Comparison of ENCODE assay signal across 8 mouse cellular contexts in genomic region chr8:57312031-57312981, GRCm38 (mm10). TPM values are rescaled to one million over a fixed set of nuclear protein-coding genes. Genes with fewer than 3 reads are reported as not detected.
A peak's percentile ranks its signal among the peaks of the same experiment; 100 is the strongest.
DNase-seq lines count a peak whose midpoint lies in the region; ATAC-seq lines count a peak whose summit lies in the region.

No protein-coding gene starts in this region.

- H3K9me3 ChIP-seq in forebrain, embryonic 10.5 days = no peaks in the 10 kb centered on the region
- H3K9me3 ChIP-seq in forebrain, embryonic 16.5 days (ENCODE audit: control insufficient read depth, low read length) = 0 out of 2 replicates have a peak, but pooled peaks cover 3% of the 10 kb centered on the region

- H3K27ac ChIP-seq in forebrain, embryonic 10.5 days = no peak overlapping the region
- no peak overlapping the region for H3K27ac ChIP-seq in forebrain, embryonic 16.5 days (ENCODE audit: low read length)

- H3K4me1 ChIP-seq in forebrain, embryonic 10.5 days = peaks cover 11% of the 10 kb centered on the region
- H3K4me1 ChIP-seq in forebrain, embryonic 16.5 days (replicated peaks; ENCODE audit: control insufficient read depth, insufficient read depth, low read length) = peaks cover 3% of the 10 kb centered on the region; the same call in 1 of the 2 replicates

- H3K9ac ChIP-seq in forebrain, embryonic 16.5 days (replicated peaks; ENCODE audit: low read depth, low read length) = no peak overlapping the region

- WGBS in forebrain, embryonic 10.5 days = under 1% methylated on average over 30 of the region's 30 CpGs
- under 1% methylated on average over 30 of the region's 30 CpGs for WGBS in forebrain, embryonic 16.5 days

- H3K4me2 ChIP-seq in forebrain, embryonic 16.5 days (ENCODE audit: low read length) = no peak overlapping the region

- intact Hi-C loops in heart, postnatal 36 days (cut with DNase I) = loop anchor here (5.0 to 10.0 kb wide), 3 partner anchors 100 to 328 kb away; no protein-coding TSS in a partner anchor

- H3K4me3 ChIP-seq in forebrain, embryonic 10.5 days = peak overlapping the region; percentile 39
- no peak overlapping the region for H3K4me3 ChIP-seq in forebrain, embryonic 16.5 days (replicated peaks; ENCODE audit: low read length)

- no peak for ATAC-seq in forebrain, embryonic 16.5 days

- peaks cover 100% of the 10 kb centered on the region for H3K27me3 ChIP-seq in forebrain, embryonic 10.5 days (ENCODE audit: poor library complexity, severe bottlenecking)
- H3K27me3 ChIP-seq in forebrain, embryonic 16.5 days (replicated peaks; ENCODE audit: control insufficient read depth, insufficient read depth, low read length) = peaks cover 66% of the 10 kb centered on the region

- no peaks in the 10 kb centered on the region for H3K36me3 ChIP-seq in forebrain, embryonic 10.5 days (replicated peaks)
- no peaks in the 10 kb centered on the region for H3K36me3 ChIP-seq in forebrain, embryonic 16.5 days (ENCODE audit: control insufficient read depth, insufficient read depth)

- DNase-seq in forebrain, embryonic 10.5 days (ENCODE audit: extremely low spot score, low spot score) = peak; percentile 54
- peak; percentile 57 for DNase-seq in embryo, embryonic 11 days
- DNase-seq in heart, postnatal 36 days = peak; percentile 56 to 68
- DNase-seq in mesoderm, embryonic 11.5 days (ENCODE audit: low read depth, low spot score) = peak; percentile 30
- no peak for DNase-seq in urinary bladder, adult 2 months (ENCODE audit: low spot score)
- DNase-seq in spleen, postnatal 36 days (ENCODE audit: low spot score in 2 of 2) = no peak
- no peak for DNase-seq in spleen, postnatal 4 days (ENCODE audit: low spot score in 2 of 2)

RNA-seq across cellular contexts. Expression of gene Hand2, which starts 8.5 kb away (rescaled TPM):
- polyA plus RNA-seq in forebrain, embryonic 10.5 days (2016; fragmentation: Nextera tagmentation; extraction: Ambion mirVana) = not detected in 2 replicates
- not detected in 2 replicates for polyA plus RNA-seq in forebrain, embryonic 16.5 days (2015; fragmentation: Nextera tagmentation; extraction: Ambion mirVana)
- total RNA-seq in heart, postnatal 36 days (2021) = 10 to 100 TPM; 53.8 to 68.2 TPM
- 32.1 and 34.9 TPM in 2 replicates for polyA plus RNA-seq in urinary bladder, adult 2 months (2012; rRNA removed)

Comparison
In these comparisons a context has a peak if more than half of its experiments do, and no peak if none do; other contexts are left out.
1. DNase-seq: peak in forebrain, embryonic 10.5 days (single experiment), embryo, embryonic 11 days (single experiment), heart, postnatal 36 days (2 of 2) and mesoderm, embryonic 11.5 days (single experiment); none in urinary bladder, adult 2 months (single experiment), spleen, postnatal 36 days (0 of 2) and spleen, postnatal 4 days (0 of 2).
2. RNA of gene Hand2, which starts 8.5 kb away (polyA plus RNA-seq): 32.1 to 34.9 TPM in urinary bladder, adult 2 months; not detected in forebrain, embryonic 10.5 days and not detected in forebrain, embryonic 16.5 days; every median in the first group is over 10 times any median in the second.